Mouse (Mus musculus): ENCODE measurements around the gene Il11ra1. TPM values are rescaled to one million over a fixed set of nuclear protein-coding genes. Genes with fewer than 3 reads are reported as not detected.

Gene Il11ra1
- polyA plus RNA-seq, 1 experiment, result 2.2 TPM

DNA sequence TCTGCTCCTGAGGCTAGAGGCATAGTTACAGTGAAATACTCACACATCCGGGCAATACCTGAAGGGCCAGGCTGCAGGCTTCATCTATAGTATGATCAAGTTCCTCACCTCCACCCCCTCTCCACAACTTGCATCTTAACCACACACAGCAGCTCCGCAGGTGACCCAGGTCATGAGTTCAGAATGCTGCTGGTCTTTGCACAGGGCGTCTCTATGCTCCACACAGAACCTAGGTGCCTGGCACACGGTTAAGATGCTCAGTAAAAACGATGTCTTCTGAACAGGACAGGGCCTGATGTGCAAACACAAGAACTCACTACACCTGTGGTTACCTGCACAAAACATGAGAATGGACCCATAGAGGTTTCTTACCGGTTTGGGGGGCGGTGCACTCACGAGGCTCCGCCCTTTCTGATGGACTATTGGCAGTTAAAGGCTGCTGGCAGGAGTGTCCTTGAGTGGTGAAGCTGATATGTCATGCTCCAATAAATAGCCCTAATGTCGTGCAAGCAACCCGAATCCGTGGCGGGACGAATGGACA lies 55.1 kb downstream of the Il11ra1 start, which contains the start of gene Galt:
Gene Galt, plus strand, starts transcription at position 432 of the 541 bp plus-strand sequence.
- H3K27me3 ChIP-seq (replicated peaks), result peaks cover 2% of the 10 kb centered on the region
- peaks cover 21% of the 10 kb centered on the region for H3K4me1 ChIP-seq
- H3K4me3 ChIP-seq (replicated peaks), result peak within 1 kb of the TSS; percentile 99
- peaks cover 34% of the 10 kb centered on the region for H3K36me3 ChIP-seq (replicated peaks; ENCODE audit: low read length)
- TF ChIP-seq GATA1 (IDR thresholded peaks at IDR 0.05; ENCODE audit: borderline replicate concordance, low read length) (no peak), FLI1 (IDR thresholded peaks at IDR 0.05; ENCODE audit: low read length) (no peak)
- H3K9me3 ChIP-seq, result no peaks in the 10 kb centered on the region

- TF ChIP-seq FLI1 (IDR thresholded peaks at IDR 0.05; ENCODE audit: low read length) (no peak; the same call in 1 of the 2 replicates), GATA1 (IDR thresholded peaks at IDR 0.05; ENCODE audit: borderline replicate concordance, low read length) (no peak)
- peaks cover 2% of the 10 kb centered on the region for H3K27me3 ChIP-seq (replicated peaks)
- H3K36me3 ChIP-seq (replicated peaks; ENCODE audit: low read length), result peaks cover 39% of the 10 kb centered on the region
- H3K9me3 ChIP-seq, result no peaks in the 10 kb centered on the region
- H3K4me3 ChIP-seq (replicated peaks), result peak within 1 kb of the TSS; percentile 99
- peaks cover 27% of the 10 kb centered on the region for H3K4me1 ChIP-seq
These were observed 55.8 kb downstream of the Il11ra1 start, which contains the start of gene Sigmar1 for GRCm38 (mm10) chr4:41755338-41756305. TSS of gene Sigmar1 (minus strand) at chr4:41756157.

DNA sequence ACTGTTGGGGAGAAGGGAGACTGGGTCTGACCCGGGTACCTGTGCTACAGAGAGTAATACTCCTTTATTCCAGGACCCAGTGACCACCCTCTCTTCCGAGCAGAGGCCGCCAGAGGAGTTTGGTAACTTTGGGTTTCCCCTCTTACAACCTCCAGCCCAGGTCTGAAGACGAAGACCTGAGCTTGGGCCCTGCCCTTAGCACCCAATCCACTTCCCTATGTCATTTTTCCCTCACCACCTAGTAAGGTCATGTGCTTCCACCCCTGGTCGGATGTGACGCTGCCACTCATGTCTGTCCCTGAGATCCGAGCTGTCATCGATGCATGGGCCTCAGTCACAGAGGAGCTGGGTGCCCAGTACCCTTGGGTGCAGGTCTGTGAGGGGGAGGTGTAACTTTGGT lies 56.7 kb downstream of the Il11ra1 start:
- H3K27me3 ChIP-seq (replicated peaks), result peaks cover 2% of the 10 kb centered on the region
- TF ChIP-seq GATA1 (IDR thresholded peaks at IDR 0.05; ENCODE audit: borderline replicate concordance, low read length) (no peak), FLI1 (IDR thresholded peaks at IDR 0.05; ENCODE audit: low read length) (no peak)
- H3K36me3 ChIP-seq (replicated peaks; ENCODE audit: low read length), result peaks cover 39% of the 10 kb centered on the region
- peaks cover 35% of the 10 kb centered on the region for H3K4me1 ChIP-seq
- H3K9me3 ChIP-seq, result no peaks in the 10 kb centered on the region
- H3K4me3 ChIP-seq (replicated peaks), result peak overlapping the region; percentile 99

DNA sequence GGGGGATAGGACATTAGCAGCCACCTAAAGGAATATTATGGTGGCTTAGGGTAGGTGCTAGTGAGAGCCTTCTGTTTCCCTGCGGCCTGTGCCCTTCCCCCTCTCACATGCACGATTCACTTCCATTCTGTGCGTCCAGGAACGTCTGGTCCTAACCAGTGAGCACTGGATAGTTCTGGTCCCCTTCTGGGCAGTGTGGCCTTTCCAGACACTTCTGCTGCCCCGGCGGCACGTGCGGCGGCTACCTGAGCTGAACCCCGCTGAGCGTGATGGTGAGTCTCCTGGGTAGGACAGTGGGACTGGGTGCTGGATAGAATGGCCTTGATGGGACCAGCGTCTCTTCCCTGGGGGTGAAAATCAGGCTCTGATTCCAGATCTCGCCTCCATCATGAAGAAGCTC lies 57.5 kb downstream of the Il11ra1 start:
- peaks cover 44% of the 10 kb centered on the region for H3K4me1 ChIP-seq
- H3K36me3 ChIP-seq (replicated peaks; ENCODE audit: low read length), result peaks cover 39% of the 10 kb centered on the region
- peaks cover 2% of the 10 kb centered on the region for H3K27me3 ChIP-seq (replicated peaks)
- no peaks in the 10 kb centered on the region for H3K9me3 ChIP-seq
- H3K4me3 ChIP-seq (replicated peaks), result no peak overlapping the region
- TF ChIP-seq GATA1 (IDR thresholded peaks at IDR 0.05; ENCODE audit: borderline replicate concordance, low read length) (no peak), FLI1 (IDR thresholded peaks at IDR 0.05; ENCODE audit: low read length) (no peak)

DNA sequence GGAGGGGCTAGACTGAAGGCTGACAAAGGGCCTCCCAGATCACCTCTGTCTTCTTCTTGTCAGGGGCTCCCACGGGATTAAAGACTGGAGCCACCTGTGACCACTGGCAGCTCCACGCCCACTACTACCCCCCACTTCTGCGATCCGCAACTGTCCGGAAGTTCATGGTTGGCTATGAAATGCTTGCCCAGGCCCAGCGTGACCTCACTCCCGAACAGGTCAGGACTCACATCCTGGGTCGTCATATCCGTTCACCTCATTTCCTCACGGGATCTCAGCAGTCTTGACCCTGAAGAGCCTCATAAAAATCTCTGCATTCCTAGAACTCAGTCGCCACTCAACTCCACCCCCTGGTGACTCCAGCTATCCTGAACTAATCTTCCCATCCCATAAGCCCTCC lies 58.2 kb downstream of the Il11ra1 start:
- H3K4me1 ChIP-seq, result peaks cover 47% of the 10 kb centered on the region
- no peak overlapping the region for H3K4me3 ChIP-seq (replicated peaks)
- no peaks in the 10 kb centered on the region for H3K9me3 ChIP-seq
- TF ChIP-seq GATA1 (IDR thresholded peaks at IDR 0.05; ENCODE audit: borderline replicate concordance, low read length), result no peak
- no peak for TF ChIP-seq FLI1 (IDR thresholded peaks at IDR 0.05; ENCODE audit: low read length)
- H3K27me3 ChIP-seq (replicated peaks), result peaks cover under 1% of the 10 kb centered on the region
- H3K36me3 ChIP-seq (replicated peaks; ENCODE audit: low read length), result peaks cover 39% of the 10 kb centered on the region

DNA sequence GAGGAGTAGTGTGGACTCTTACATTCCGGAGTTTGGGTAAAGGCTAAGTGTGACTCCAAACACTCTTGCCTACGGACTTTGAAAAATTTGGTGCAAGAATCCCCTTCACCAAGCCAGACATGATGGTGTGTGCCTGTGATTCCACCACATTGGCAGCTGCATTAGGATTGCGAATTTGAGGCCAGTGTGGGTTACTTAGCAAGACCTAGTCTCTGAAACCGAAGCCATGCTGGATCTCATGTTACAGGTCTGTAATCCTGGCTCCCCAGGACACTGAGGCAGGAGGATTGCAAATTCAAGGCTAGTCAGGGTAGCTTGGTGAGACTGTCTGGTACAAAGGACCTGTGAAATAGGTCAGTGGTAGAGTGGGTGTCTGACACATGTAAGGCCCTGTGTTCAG lies 58.9 kb downstream of the Il11ra1 start:
- Histone ChIP-seq H3K4me3 (replicated peaks) (no peak overlapping the region), H3K4me1 (peaks cover 47% of the 10 kb centered on the region), H3K27me3 (replicated peaks) (no peaks in the 10 kb centered on the region), H3K9me3 (no peaks in the 10 kb centered on the region), H3K36me3 (replicated peaks; ENCODE audit: low read length) (peaks cover 39% of the 10 kb centered on the region)
- TF ChIP-seq GATA1 (IDR thresholded peaks at IDR 0.05; ENCODE audit: borderline replicate concordance, low read length) (no peak), FLI1 (IDR thresholded peaks at IDR 0.05; ENCODE audit: low read length) (no peak)

- H3K36me3 ChIP-seq (replicated peaks; ENCODE audit: low read length), result peaks cover 39% of the 10 kb centered on the region
- no peaks in the 10 kb centered on the region for H3K9me3 ChIP-seq
- H3K4me1 ChIP-seq, result peaks cover 47% of the 10 kb centered on the region
- TF ChIP-seq FLI1 (IDR thresholded peaks at IDR 0.05; ENCODE audit: low read length), result no peak
- TF ChIP-seq GATA1 (IDR thresholded peaks at IDR 0.05; ENCODE audit: borderline replicate concordance, low read length), result no peak
- H3K4me3 ChIP-seq (replicated peaks), result no peak overlapping the region
- H3K27me3 ChIP-seq (replicated peaks), result no peaks in the 10 kb centered on the region
These were observed 59.4 kb downstream of the Il11ra1 start for GRCm38 (mm10) chr4:41759206-41759605.

GRCm38 (mm10) chr4:41759656-41760287 lies 60.0 kb downstream of the Il11ra1 start:
- H3K27me3 ChIP-seq (replicated peaks), result no peaks in the 10 kb centered on the region
- no peaks in the 10 kb centered on the region for H3K9me3 ChIP-seq
- H3K4me3 ChIP-seq (replicated peaks), result no peak overlapping the region
- peaks cover 39% of the 10 kb centered on the region for H3K36me3 ChIP-seq (replicated peaks; ENCODE audit: low read length)
- no peak for TF ChIP-seq GATA1 (IDR thresholded peaks at IDR 0.05; ENCODE audit: borderline replicate concordance, low read length)
- TF ChIP-seq FLI1 (IDR thresholded peaks at IDR 0.05; ENCODE audit: low read length), result no peak
- H3K4me1 ChIP-seq, result peaks cover 45% of the 10 kb centered on the region

- Histone ChIP-seq H3K9me3 (no peaks in the 10 kb centered on the region), H3K36me3 (replicated peaks; ENCODE audit: low read length) (peaks cover 39% of the 10 kb centered on the region), H3K4me1 (peaks cover 40% of the 10 kb centered on the region), H3K4me3 (replicated peaks) (no peak overlapping the region), H3K27me3 (replicated peaks) (no peaks in the 10 kb centered on the region)
- no peak for TF ChIP-seq GATA1 (IDR thresholded peaks at IDR 0.05; ENCODE audit: borderline replicate concordance, low read length)
- TF ChIP-seq FLI1 (IDR thresholded peaks at IDR 0.05; ENCODE audit: low read length), result no peak
These were observed 60.5 kb downstream of the Il11ra1 start for GRCm38 (mm10) chr4:41760288-41760721.
